Mouse (Mus musculus): ENCODE measurements around the gene Hist2h2aa1. TPM values are rescaled to one million over a fixed set of nuclear protein-coding genes. Genes with fewer than 3 reads are reported as not detected.
"Not testable (repeated sequence)": the region's sequence is repeated elsewhere in the genome, so short reads cannot be mapped to it uniquely, and the experiment has no call there.

Gene Hist2h2aa1
- polyA plus RNA-seq, 1 experiment from 2014 or later = 9.5 TPM

GRCm38 (mm10) chr3:96280660-96281059 is 35.4 kb downstream of the Hist2h2aa1 start:
- WGBS = 57% methylated on average over 6 of the region's 6 CpGs
- H3K4me3 ChIP-seq = no peak overlapping the region
- no peak overlapping the region for H3K27ac ChIP-seq
- H3K27me3 ChIP-seq (ENCODE audit: insufficient read depth, poor library complexity, severe bottlenecking) = peaks cover 34% of the 10 kb centered on the region
- DNase-seq (ENCODE audit: low spot score) = no peak
- peaks cover 25% of the 10 kb centered on the region for H3K4me1 ChIP-seq
- H3K9me3 ChIP-seq = no peaks in the 10 kb centered on the region
- no peaks in the 10 kb centered on the region for H3K36me3 ChIP-seq

DNA sequence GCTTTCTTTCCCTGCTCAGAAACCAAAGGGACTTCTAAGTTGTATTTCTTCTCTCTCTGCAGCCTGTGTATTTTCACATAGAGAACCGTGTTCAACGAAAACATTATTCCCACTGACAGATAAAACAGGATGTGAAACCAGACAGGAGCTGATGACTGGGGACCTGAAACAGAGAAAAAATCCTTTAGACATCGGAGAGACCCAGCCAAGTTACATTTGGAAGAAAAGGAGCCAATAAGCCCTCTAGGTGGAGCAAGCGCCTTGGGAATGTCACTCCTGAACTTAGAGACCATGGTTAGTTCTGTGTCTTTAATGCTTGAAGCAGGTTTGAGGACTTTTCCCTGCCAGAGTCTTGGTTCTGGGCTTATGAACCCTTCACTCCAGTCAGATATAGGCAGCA is 39.2 kb downstream of the Hist2h2aa1 start:
- Histone ChIP-seq H3K4me3 (peak overlapping the region; percentile 35), H3K36me3 (no peaks in the 10 kb centered on the region), H3K27ac (no peak overlapping the region), H3K9me3 (no peaks in the 10 kb centered on the region), H3K27me3 (ENCODE audit: insufficient read depth, poor library complexity, severe bottlenecking) (peaks cover 40% of the 10 kb centered on the region), H3K4me1 (peaks cover 14% of the 10 kb centered on the region)
- WGBS = 15% methylated on average over 4 of the region's 4 CpGs
- no peak for DNase-seq (ENCODE audit: low spot score)

GRCm38 (mm10) chr3:96287334-96287733 is 42.0 kb downstream of the Hist2h2aa1 start:
- H3K27ac ChIP-seq; H3K4me3 ChIP-seq; H3K36me3 ChIP-seq; H3K9me3 ChIP-seq; DNase-seq (ENCODE audit: low spot score): not testable (repeated sequence)
- 88% methylated on average over 11 of the region's 11 CpGs for WGBS
- Histone ChIP-seq H3K27me3 (ENCODE audit: insufficient read depth, poor library complexity, severe bottlenecking) (peaks cover 30% of the 10 kb centered on the region), H3K4me1 (peaks cover 14% of the 10 kb centered on the region)

- H3K36me3 ChIP-seq = no peaks in the 10 kb centered on the region
- 63% methylated on average over 3 of the region's 3 CpGs for WGBS
- no peak overlapping the region for H3K4me3 ChIP-seq
- no peak for DNase-seq (ENCODE audit: low spot score)
- H3K27me3 ChIP-seq (ENCODE audit: insufficient read depth, poor library complexity, severe bottlenecking) = peaks cover 13% of the 10 kb centered on the region
- H3K4me1 ChIP-seq = peaks cover 3% of the 10 kb centered on the region
- no peak overlapping the region for H3K27ac ChIP-seq
- no peaks in the 10 kb centered on the region for H3K9me3 ChIP-seq
Observed at GRCm38 (mm10) chr3:96289201-96289600, 43.9 kb downstream of the Hist2h2aa1 start.

GRCm38 (mm10) chr3:96290727-96291126 is 45.4 kb downstream of the Hist2h2aa1 start:
- not testable (repeated sequence) for H3K27ac ChIP-seq; H3K27me3 ChIP-seq (ENCODE audit: insufficient read depth, poor library complexity, severe bottlenecking); H3K36me3 ChIP-seq; H3K4me3 ChIP-seq; H3K9me3 ChIP-seq; DNase-seq (ENCODE audit: low spot score); H3K4me1 ChIP-seq
- WGBS = 88% methylated on average over 3 of the region's 3 CpGs

- no peak overlapping the region for H3K4me3 ChIP-seq
- no peaks in the 10 kb centered on the region for H3K4me1 ChIP-seq
- WGBS = 61% methylated on average over 6 of the region's 6 CpGs
- no peak overlapping the region for H3K27ac ChIP-seq
- DNase-seq (ENCODE audit: low spot score) = no peak
- H3K9me3 ChIP-seq = no peaks in the 10 kb centered on the region
- no peaks in the 10 kb centered on the region for H3K36me3 ChIP-seq
- H3K27me3 ChIP-seq (ENCODE audit: insufficient read depth, poor library complexity, severe bottlenecking) = no peaks in the 10 kb centered on the region
Observed at GRCm38 (mm10) chr3:96292641-96293040, 47.3 kb downstream of the Hist2h2aa1 start.

GRCm38 (mm10) chr3:96293368-96293767 is 48.1 kb downstream of the Hist2h2aa1 start:
- H3K27ac ChIP-seq = no peak overlapping the region
- no peaks in the 10 kb centered on the region for H3K27me3 ChIP-seq (ENCODE audit: insufficient read depth, poor library complexity, severe bottlenecking)
- no peak for DNase-seq (ENCODE audit: low spot score)
- 47% methylated on average over 5 of the region's 5 CpGs for WGBS
- no peaks in the 10 kb centered on the region for H3K9me3 ChIP-seq
- H3K4me3 ChIP-seq = no peak overlapping the region
- H3K4me1 ChIP-seq = no peaks in the 10 kb centered on the region
- H3K36me3 ChIP-seq = no peaks in the 10 kb centered on the region

DNA sequence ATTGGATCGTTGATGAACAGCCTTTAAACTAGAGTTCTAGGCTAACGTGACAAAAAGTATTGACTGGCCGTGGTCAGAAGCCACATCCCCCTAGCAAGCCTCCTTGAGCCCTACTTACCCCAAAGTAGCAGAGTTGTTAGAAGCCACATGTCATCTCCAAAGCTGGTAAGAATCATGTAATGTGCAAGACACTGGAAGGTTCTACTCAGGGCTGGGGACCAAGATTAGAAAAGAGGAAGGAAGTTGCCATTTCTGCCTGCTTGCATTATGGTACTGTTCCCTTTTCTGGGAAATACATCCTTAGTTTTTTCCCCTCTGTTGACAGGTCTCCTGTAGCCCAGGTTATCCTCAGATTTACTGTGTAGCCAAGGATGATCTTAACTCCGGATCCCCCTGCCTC is 48.5 kb downstream of the Hist2h2aa1 start, which contains the start of gene Fcgr1:
Gene Fcgr1, minus strand, starts transcription at position 183 of the 400 bp plus-strand sequence.
- no peak for DNase-seq (ENCODE audit: low spot score)
- WGBS = 72% methylated on average over 4 of the region's 4 CpGs
- H3K4me1 ChIP-seq = no peaks in the 10 kb centered on the region

More for the DNA sequence above, 48.5 kb downstream of the Hist2h2aa1 start, which contains the start of gene Fcgr1:
- Histone ChIP-seq H3K27me3 (ENCODE audit: insufficient read depth, poor library complexity, severe bottlenecking) (no peaks in the 10 kb centered on the region), H3K27ac (no peak within 1 kb of the TSS), H3K36me3 (no peaks in the 10 kb centered on the region), H3K4me3 (no peak within 1 kb of the TSS), H3K9me3 (no peaks in the 10 kb centered on the region)

Small RNA genes within 50 kb of the gene (microRNA-seq; reads per million reads assigned to microRNA genes)
- gene Gm44492 (not detected), gene Gm47311 (not detected), gene Gm47313 (not detected)

Other genes with a start within 250 kb of the Hist2h2aa1 start
- 75.1 and 88.2 TPM in 2 replicates for gene Plekho1, start 249.5 kb upstream of the Hist2h2aa1 start, polyA plus RNA-seq (2016; fragmentation: Nextera tagmentation; extraction: Ambion mirVana)
- gene Vps45, start 187.0 kb upstream of the Hist2h2aa1 start, polyA plus RNA-seq (2016; fragmentation: Nextera tagmentation; extraction: Ambion mirVana) = 26.1 and 30.6 TPM in 2 replicates
- gene Otud7b, start 141.0 kb upstream of the Hist2h2aa1 start, polyA plus RNA-seq (2016; fragmentation: Nextera tagmentation; extraction: Ambion mirVana) = 15.2 and 16.1 TPM in 2 replicates
- 6.0 and 10.5 TPM in 2 replicates for gene Mtmr11, start 83.5 kb upstream of the Hist2h2aa1 start, polyA plus RNA-seq (2016; fragmentation: Nextera tagmentation; extraction: Ambion mirVana)
- gene Sf3b4, start 73.2 kb upstream of the Hist2h2aa1 start, polyA plus RNA-seq (2016; fragmentation: Nextera tagmentation; extraction: Ambion mirVana) = 143 and 190 TPM in 2 replicates
- gene Sv2a, start 64.3 kb upstream of the Hist2h2aa1 start, polyA plus RNA-seq (2016; fragmentation: Nextera tagmentation; extraction: Ambion mirVana) = 17.8 and 22.6 TPM in 2 replicates
- 58.9 and 62.8 TPM in 2 replicates for gene Bola1, start 25.8 kb upstream of the Hist2h2aa1 start, polyA plus RNA-seq (2016; fragmentation: Nextera tagmentation; extraction: Ambion mirVana)
- gene Hist2h2ab, start 25.6 kb upstream of the Hist2h2aa1 start, polyA plus RNA-seq (2016; fragmentation: Nextera tagmentation; extraction: Ambion mirVana) = 0.73 TPM in 1 of 2 replicates, not detected in the other
- 3.4 and 8.2 TPM in 2 replicates for gene Hist2h2ac, start 24.6 kb upstream of the Hist2h2aa1 start, polyA plus RNA-seq (2016; fragmentation: Nextera tagmentation; extraction: Ambion mirVana)
- gene Hist2h2be, start 24.4 kb upstream of the Hist2h2aa1 start, polyA plus RNA-seq (2016; fragmentation: Nextera tagmentation; extraction: Ambion mirVana) = 2.8 and 3.5 TPM in 2 replicates
- 3.4 and 5.1 TPM in 2 replicates for gene Hist2h3c2, start 6.4 kb upstream of the Hist2h2aa1 start, polyA plus RNA-seq (2016; fragmentation: Nextera tagmentation; extraction: Ambion mirVana)
- 13.0 and 21.3 TPM in 2 replicates for gene Hist2h2aa2, start 5.2 kb upstream of the Hist2h2aa1 start, polyA plus RNA-seq (2016; fragmentation: Nextera tagmentation; extraction: Ambion mirVana)
- gene Hist2h3c1, start 1.2 kb downstream of the Hist2h2aa1 start, polyA plus RNA-seq (2016; fragmentation: Nextera tagmentation; extraction: Ambion mirVana) = 0.41 and 0.60 TPM in 2 replicates
- gene Hist2h4, start 17.8 kb downstream of the Hist2h2aa1 start, polyA plus RNA-seq (2016; fragmentation: Nextera tagmentation; extraction: Ambion mirVana) = 2.1 and 2.8 TPM in 2 replicates
- gene Hist2h3b, start 23.2 kb downstream of the Hist2h2aa1 start, polyA plus RNA-seq (2016; fragmentation: Nextera tagmentation; extraction: Ambion mirVana) = 17.8 and 25.8 TPM in 2 replicates
- gene Hist2h2bb, start 24.3 kb downstream of the Hist2h2aa1 start, polyA plus RNA-seq (2016; fragmentation: Nextera tagmentation; extraction: Ambion mirVana) = 3.8 and 7.7 TPM in 2 replicates
- 0.18 and 0.35 TPM in 2 replicates for gene Fcgr1, start 48.5 kb downstream of the Hist2h2aa1 start, polyA plus RNA-seq (2016; fragmentation: Nextera tagmentation; extraction: Ambion mirVana)
- 0.49 TPM in 1 of 2 replicates, not detected in the other for gene BC107364, start 206.8 kb downstream of the Hist2h2aa1 start, polyA plus RNA-seq (2016; fragmentation: Nextera tagmentation; extraction: Ambion mirVana)

Data from heart, embryonic 10.5 days (tissue).